Mouse (Mus musculus) monocyte, adult 5-6 weeks (primary cell): ENCODE data around the gene Trim69. TPM values are rescaled to one million over a fixed set of nuclear protein-coding genes. Genes with fewer than 3 reads are reported as not detected.

Source experiments
- ATAC-seq: fragments of 153-309, 156-312 bp; replicated peaks from 2 replicates; pipeline ENCODE4 v1.8.0; 2017; ENCODE audit warnings: mild to moderate bottlenecking; ENCODE audit not compliant: low TSS enrichment, insufficient number of reproducible peaks, severe bottlenecking, poor library complexity, low FRiP score
- total RNA-seq: library from RNA; stranded (forward); fragments of 200-1000, 200-491, 200-594 nt; gene quantifications from 3 replicates; pipeline ENCODE4 v1.2.3, GENCODE M21; 2017

Trim69 gene
- total RNA-seq, 1 experiment from 2014 or later = not detected

GRCm38 (mm10) chr2:122149716-122150115, 10.8 kb upstream of the Trim69 start:
- ATAC-seq = no peak

- ATAC-seq = no peak
Measured at GRCm38 (mm10) chr2:122151221-122151620, 9.3 kb upstream of the Trim69 start.

- no peak for ATAC-seq
Measured at GRCm38 (mm10) chr2:122152850-122153249, 7.7 kb upstream of the Trim69 start.

- no peak for ATAC-seq
Measured at GRCm38 (mm10) chr2:122153681-122154365, 6.7 kb upstream of the Trim69 start.

- no peak for ATAC-seq
Measured at GRCm38 (mm10) chr2:122154479-122154878, 6.0 kb upstream of the Trim69 start.

GRCm38 (mm10) chr2:122155292-122155691, 5.2 kb upstream of the Trim69 start:
- no peak for ATAC-seq

- ATAC-seq = peak; percentile 60
Measured at GRCm38 (mm10) chr2:122156051-122156700, 4.3 kb upstream of the Trim69 start.

GRCm38 (mm10) chr2:122157561-122157960, 2.9 kb upstream of the Trim69 start:
- ATAC-seq = no peak

GRCm38 (mm10) chr2:122158362-122158802, 2.1 kb upstream of the Trim69 start:
- ATAC-seq = no peak

- ATAC-seq = no peak
Measured at GRCm38 (mm10) chr2:122159667-122160066, 833 bp upstream of the Trim69 start.

- ATAC-seq = no peak
Measured at GRCm38 (mm10) chr2:122161542-122161941, 1.0 kb downstream of the Trim69 start.

GRCm38 (mm10) chr2:122162529-122162928, 2.0 kb downstream of the Trim69 start:
- ATAC-seq = no peak

GRCm38 (mm10) chr2:122163430-122164195, 3.1 kb downstream of the Trim69 start:
- no peak for ATAC-seq

GRCm38 (mm10) chr2:122164293-122164692, 3.8 kb downstream of the Trim69 start:
- ATAC-seq = peak; percentile 65

GRCm38 (mm10) chr2:122171292-122171691, 10.8 kb downstream of the Trim69 start:
- no peak for ATAC-seq

- no peak for ATAC-seq
Measured at GRCm38 (mm10) chr2:122172188-122172587, 11.7 kb downstream of the Trim69 start.

- ATAC-seq = no peak
Measured at GRCm38 (mm10) chr2:122180051-122180822, 19.7 kb downstream of the Trim69 start.

GRCm38 (mm10) chr2:122185086-122185485, 24.6 kb downstream of the Trim69 start:
- no peak for ATAC-seq

- no peak for ATAC-seq
Measured at GRCm38 (mm10) chr2:122186106-122186505, 25.6 kb downstream of the Trim69 start, which contains the start of the genes Patl2 and Terb2. Gene Patl2, minus strand, starts transcription at chr2:122186189. Gene Terb2, plus strand, starts transcription at chr2:122186272.
